Comparison of ENCODE assay signal across 27 mouse cellular contexts in the genomic region with DNA sequence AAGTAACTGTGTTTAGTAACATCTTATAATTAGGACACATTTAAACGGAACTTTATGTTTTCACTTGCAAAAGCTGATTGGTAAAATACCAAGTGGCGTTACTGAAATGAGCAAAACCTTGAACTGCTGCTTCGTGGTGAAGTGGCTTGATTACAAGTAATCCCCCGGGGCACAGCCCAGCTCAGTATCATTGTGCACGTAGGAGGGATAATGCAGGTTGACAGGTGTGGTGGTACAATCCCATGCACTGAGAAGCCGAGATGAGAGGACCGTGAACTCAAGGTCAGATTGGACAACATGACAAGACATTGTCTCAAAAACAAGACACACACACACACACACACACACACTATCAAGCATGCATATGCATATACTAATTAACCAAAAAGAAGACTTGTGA.
"Had no signal": no experiment of that assay in that cellular context is flagged by ENCODE, and none has a peak within 500 bp of the region (broad histone marks: within the 10 kb centered on the region; RNA-seq: fewer than 3 reads in every experiment).

No protein-coding gene starts in this region.

- H3K4me1 ChIP-seq: heart, embryonic 13.5 days; heart, embryonic 15.5 days; kidney, embryonic 15.5 days; limb, embryonic 15.5 days; liver, embryonic 12.5 days had no signal

- H3K4me3 ChIP-seq: heart, adult 2 months; heart, embryonic 13.5 days; heart, embryonic 15.5 days; hindbrain, embryonic 13.5 days; hindbrain, embryonic 15.5 days; kidney, embryonic 15.5 days; layer of hippocampus, adult 2 months; left cerebral cortex, adult 2 months; limb, embryonic 13.5 days; limb, embryonic 15.5 days; liver, embryonic 12.5 days had no signal

- H3K9me3 ChIP-seq: heart, embryonic 13.5 days; heart, embryonic 15.5 days; hindbrain, embryonic 15.5 days; kidney, embryonic 15.5 days; limb, embryonic 15.5 days; liver, embryonic 12.5 days had no signal

- DNase-seq: gastrocnemius, postnatal 14 days; gastrocnemius, postnatal 36 days; heart, adult 11 months; heart, adult 2 months; heart, postnatal 14 days; heart, postnatal 36 days; kidney, adult 11 months; kidney, adult 2 months; kidney, adult 9 months; kidney, postnatal 25 days; kidney, postnatal 4 days; left cerebral cortex, postnatal 4 days had no signal

- H3K4me2 ChIP-seq: heart, embryonic 11.5 days; heart, embryonic 13.5 days; heart, embryonic 15.5 days; hindbrain, embryonic 13.5 days; hindbrain, embryonic 15.5 days; kidney, embryonic 15.5 days; limb, embryonic 13.5 days; limb, embryonic 15.5 days; liver, embryonic 12.5 days had no signal

- H3K27me3 ChIP-seq: heart, embryonic 13.5 days; heart, embryonic 15.5 days; hindbrain, embryonic 13.5 days; hindbrain, embryonic 15.5 days; kidney, embryonic 15.5 days; limb, embryonic 13.5 days; limb, embryonic 15.5 days; liver, embryonic 12.5 days had no signal

- H3K36me3 ChIP-seq: heart, embryonic 15.5 days; hindbrain, embryonic 15.5 days; limb, embryonic 15.5 days had no signal

- H3K27ac ChIP-seq: heart, adult 2 months; heart, embryonic 13.5 days; heart, embryonic 15.5 days; hindbrain, embryonic 13.5 days; hindbrain, embryonic 15.5 days; hindbrain, postnatal 0 days; kidney, embryonic 15.5 days; kidney, postnatal 0 days; layer of hippocampus, adult 2 months; left cerebral cortex, adult 2 months; limb, embryonic 13.5 days; limb, embryonic 15.5 days; liver, embryonic 12.5 days; liver, embryonic 14.5 days had no signal

- H3K9ac ChIP-seq: heart, embryonic 13.5 days; heart, embryonic 15.5 days; hindbrain, embryonic 13.5 days; hindbrain, embryonic 15.5 days; kidney, embryonic 15.5 days; limb, embryonic 13.5 days; limb, embryonic 15.5 days; liver, embryonic 12.5 days; liver, embryonic 14.5 days had no signal

- ATAC-seq: hindbrain, postnatal 0 days; intestine, embryonic 16.5 days; liver, embryonic 12.5 days had no signal
